Mouse (Mus musculus): ENCODE results near the gene Mfsd4b4. TPM values are rescaled to one million over a fixed set of nuclear protein-coding genes. Genes with fewer than 3 reads are reported as not detected.

Gene Mfsd4b4
- polyA plus RNA-seq, 1 experiment from 2014 or later, result 3.6 TPM

GRCm38 (mm10) chr10:39896503-39896902 is 2.5 kb downstream of the Mfsd4b4 start:
- H3K9me3 ChIP-seq (ENCODE audit: control insufficient read depth, low read length), result no peaks in the 10 kb centered on the region
- H3K27ac ChIP-seq (ENCODE audit: low read depth, low read length), result no peak overlapping the region
- WGBS, result 89% methylated on average over 5 of the region's 5 CpGs
- H3K36me3 ChIP-seq (ENCODE audit: control insufficient read depth, insufficient read depth, low read length), result peaks cover 3% of the 10 kb centered on the region; the same call in 1 of the 2 replicates
- peaks cover 4% of the 10 kb centered on the region; the same call in 1 of the 2 replicates for H3K4me1 ChIP-seq (ENCODE audit: control insufficient read depth, insufficient read depth, low read length)
- no peak for ATAC-seq (ENCODE audit: low read depth)
- H3K4me2 ChIP-seq (ENCODE audit: low read depth, low read length), result no peak overlapping the region
- no peaks in the 10 kb centered on the region for H3K27me3 ChIP-seq (ENCODE audit: control insufficient read depth, insufficient read depth, low read length)
- no peak overlapping the region for H3K4me3 ChIP-seq (ENCODE audit: low read depth, low read length)
- H3K9ac ChIP-seq (replicated peaks; ENCODE audit: low read depth, low read length), result no peak overlapping the region

- Histone ChIP-seq H3K4me2 (ENCODE audit: low read depth, low read length) (no peak overlapping the region), H3K4me1 (ENCODE audit: control insufficient read depth, insufficient read depth, low read length) (peaks cover 4% of the 10 kb centered on the region; the same call in 1 of the 2 replicates), H3K9me3 (ENCODE audit: control insufficient read depth, low read length) (no peaks in the 10 kb centered on the region), H3K9ac (replicated peaks; ENCODE audit: low read depth, low read length) (no peak overlapping the region), H3K4me3 (ENCODE audit: low read depth, low read length) (no peak overlapping the region), H3K27me3 (ENCODE audit: control insufficient read depth, insufficient read depth, low read length) (no peaks in the 10 kb centered on the region), H3K36me3 (ENCODE audit: control insufficient read depth, insufficient read depth, low read length) (peaks cover 4% of the 10 kb centered on the region; the same call in 1 of the 2 replicates), H3K27ac (ENCODE audit: low read depth, low read length) (no peak overlapping the region)
- 74% methylated on average over 11 of the region's 11 CpGs for WGBS
- ATAC-seq (ENCODE audit: low read depth), result no peak
These were observed 5.0 kb downstream of the Mfsd4b4 start for GRCm38 (mm10) chr10:39893702-39894697.

- no peak overlapping the region for H3K4me3 ChIP-seq (ENCODE audit: low read depth, low read length)
- H3K9me3 ChIP-seq (ENCODE audit: control insufficient read depth, low read length), result no peaks in the 10 kb centered on the region
- ATAC-seq (ENCODE audit: low read depth), result no peak
- no peak overlapping the region for H3K9ac ChIP-seq (replicated peaks; ENCODE audit: low read depth, low read length)
- H3K4me1 ChIP-seq (ENCODE audit: control insufficient read depth, insufficient read depth, low read length), result no peaks in the 10 kb centered on the region
- no peak overlapping the region for H3K4me2 ChIP-seq (ENCODE audit: low read depth, low read length)
- H3K36me3 ChIP-seq (ENCODE audit: control insufficient read depth, insufficient read depth, low read length), result peaks cover 4% of the 10 kb centered on the region; the same call in 1 of the 2 replicates
- WGBS, result 61% methylated on average over 3 of the region's 3 CpGs
- no peaks in the 10 kb centered on the region for H3K27me3 ChIP-seq (ENCODE audit: control insufficient read depth, insufficient read depth, low read length)
- no peak overlapping the region for H3K27ac ChIP-seq (ENCODE audit: low read depth, low read length)
These were observed 10.4 kb downstream of the Mfsd4b4 start for GRCm38 (mm10) chr10:39888621-39889020.

- H3K9ac ChIP-seq (replicated peaks; ENCODE audit: low read depth, low read length), result no peak overlapping the region
These were observed 33.5 kb downstream of the Mfsd4b4 start for GRCm38 (mm10) chr10:39865509-39865908.

GRCm38 (mm10) chr10:39842621-39843020 is 56.4 kb downstream of the Mfsd4b4 start:
- H3K36me3 ChIP-seq (ENCODE audit: control insufficient read depth, insufficient read depth, low read length), result peaks cover 48% of the 10 kb centered on the region
- H3K4me1 ChIP-seq (ENCODE audit: control insufficient read depth, insufficient read depth, low read length), result no peaks in the 10 kb centered on the region
- H3K4me3 ChIP-seq (ENCODE audit: low read depth, low read length), result no peak overlapping the region
- ATAC-seq (ENCODE audit: low read depth), result no peak
- no peak overlapping the region for H3K4me2 ChIP-seq (ENCODE audit: low read depth, low read length)
- no peak overlapping the region for H3K27ac ChIP-seq (ENCODE audit: low read depth, low read length)
- no peaks in the 10 kb centered on the region for H3K27me3 ChIP-seq (ENCODE audit: control insufficient read depth, insufficient read depth, low read length)
- no peak overlapping the region for H3K9ac ChIP-seq (replicated peaks; ENCODE audit: low read depth, low read length)
- WGBS, result 93% methylated on average over 1 of the region's 1 CpGs
- H3K9me3 ChIP-seq (ENCODE audit: control insufficient read depth, low read length), result no peaks in the 10 kb centered on the region

More at GRCm38 (mm10) chr10:39865509-39865908, 33.5 kb downstream of the Mfsd4b4 start:
- ATAC-seq (ENCODE audit: low read depth), result no peak
- H3K27me3 ChIP-seq (ENCODE audit: control insufficient read depth, insufficient read depth, low read length), result no peaks in the 10 kb centered on the region
- H3K4me1 ChIP-seq (ENCODE audit: control insufficient read depth, insufficient read depth, low read length), result no peaks in the 10 kb centered on the region
- H3K27ac ChIP-seq (ENCODE audit: low read depth, low read length), result no peak overlapping the region
- whole genome bisulfite sequencing, result 91% methylated on average over 2 of the region's 2 CpGs
- H3K4me3 ChIP-seq (ENCODE audit: low read depth, low read length), result no peak overlapping the region
- H3K9me3 ChIP-seq (ENCODE audit: control insufficient read depth, low read length), result no peaks in the 10 kb centered on the region
- peaks cover 33% of the 10 kb centered on the region for H3K36me3 ChIP-seq (ENCODE audit: control insufficient read depth, insufficient read depth, low read length)
- H3K4me2 ChIP-seq (ENCODE audit: low read depth, low read length), result no peak overlapping the region

Other genes with a start within 250 kb of the Mfsd4b4 start
- 68.9 and 77.3 TPM in 2 replicates for gene Rev3l, start 167.1 kb downstream of the Mfsd4b4 start, polyA plus RNA-seq (2014; fragmentation: Nextera tagmentation; extraction: Ambion mirVana)
- gene Mfsd4b2, start 27.7 kb upstream of the Mfsd4b4 start, polyA plus RNA-seq (2014; fragmentation: Nextera tagmentation; extraction: Ambion mirVana), result not detected in 2 replicates
- 0.15 TPM in 1 of 2 replicates, not detected in the other for gene Mfsd4b3, start 60.9 kb upstream of the Mfsd4b4 start, polyA plus RNA-seq (2014; fragmentation: Nextera tagmentation; extraction: Ambion mirVana)
- 0.16 TPM in 1 of 2 replicates, not detected in the other for gene Mfsd4b5, start 87.4 kb upstream of the Mfsd4b4 start, polyA plus RNA-seq (2014; fragmentation: Nextera tagmentation; extraction: Ambion mirVana)
- 0.63 TPM in 1 of 2 replicates, not detected in the other for gene Mfsd4b1, start 126.0 kb upstream of the Mfsd4b4 start, polyA plus RNA-seq (2014; fragmentation: Nextera tagmentation; extraction: Ambion mirVana)
- 1.9 and 2.9 TPM in 2 replicates for gene Slc16a10, start 243.0 kb upstream of the Mfsd4b4 start, polyA plus RNA-seq (2014; fragmentation: Nextera tagmentation; extraction: Ambion mirVana)